Mouse (Mus musculus) midbrain, embryonic 16.5 days (tissue): ENCODE results near the gene Cd300c. TPM values are rescaled to one million over a fixed set of nuclear protein-coding genes. Genes with fewer than 3 reads are reported as not detected.
"Not testable (repeated sequence)": the region's sequence is repeated elsewhere in the genome, so short reads cannot be mapped to it uniquely, and the experiment has no call there.

Experiments
- ATAC-seq: fragments of 200-750 bp; cut with Nextera tagmentation; 2 replicates; pipeline ENCODE4 v1.8.0; 2017; ENCODE audit warnings: moderate TSS enrichment
- H3K27ac ChIP-seq: fragments of 300-500 bp; sonication (generic); 2 replicates; pipeline ENCODE4 v1.5.1; 2014; ENCODE audit warnings: mild to moderate bottlenecking, low read length, mixed read lengths
- H3K27me3 ChIP-seq: fragments of 300-500 bp; sonication (generic); 2 replicates; pipeline ENCODE4 v1.6.1; 2014; ENCODE audit warnings: low read depth, low read length, mixed read lengths; ENCODE audit not compliant: control insufficient read depth, insufficient read depth
- H3K36me3 ChIP-seq: fragments of 300-500 bp; sonication (generic); 2 replicates; pipeline ENCODE4 v1.6.1; 2014; ENCODE audit warnings: mild to moderate bottlenecking, low read length, moderate library complexity, mixed read lengths; ENCODE audit not compliant: control insufficient read depth, insufficient read depth
- H3K4me1 ChIP-seq: fragments of 300-500 bp; sonication (generic); 2 replicates; pipeline ENCODE4 v1.6.1; 2014; ENCODE audit warnings: mild to moderate bottlenecking, low read length, mixed read lengths; ENCODE audit not compliant: control insufficient read depth, insufficient read depth
- H3K4me2 ChIP-seq: fragments of 300-500 bp; sonication (generic); 2 replicates; pipeline ENCODE4 v1.6.1; 2014; ENCODE audit warnings: mild to moderate bottlenecking, low read length, mixed read lengths
- H3K4me3 ChIP-seq: fragments of 300-500 bp; sonication (generic); 2 replicates; pipeline ENCODE4 v1.5.1; 2014; ENCODE audit warnings: low read depth, mild to moderate bottlenecking, low read length, moderate library complexity, mixed read lengths
- H3K9ac ChIP-seq: fragments of 300-500 bp; sonication (generic); 2 replicates; pipeline ENCODE4 v1.6.1; 2014; ENCODE audit warnings: low read depth, low read length, mixed read lengths
- H3K9me3 ChIP-seq: fragments of 300-500 bp; sonication (generic); replicated peaks from 2 replicates; pipeline ENCODE4 v1.6.1; 2014; ENCODE audit warnings: mild to moderate bottlenecking, low read length, mixed read lengths; ENCODE audit not compliant: control insufficient read depth, poor library complexity, severe bottlenecking
- WGBS: fragments of 180-500 bp; shearing (Covaris S2); extraction: QIAGEN DNeasy Blood & Tissue Kit; methylation state at CpG from one replicate; pipeline ENCODE4 v1.1.7; 2014; 5-methylcytosine and 5-hydroxymethylcytosine counted together
- polyA plus RNA-seq: library from polyadenylated mRNA; unstranded; fragments of >200 nt; fragmentation: Nextera tagmentation; extraction: Ambion mirVana; gene quantifications from 2 replicates; pipeline ENCODE4 v1.2.1, GENCODE M21; 2015

Gene Cd300c
- not detected in 2 replicates for polyA plus RNA-seq

DNA sequence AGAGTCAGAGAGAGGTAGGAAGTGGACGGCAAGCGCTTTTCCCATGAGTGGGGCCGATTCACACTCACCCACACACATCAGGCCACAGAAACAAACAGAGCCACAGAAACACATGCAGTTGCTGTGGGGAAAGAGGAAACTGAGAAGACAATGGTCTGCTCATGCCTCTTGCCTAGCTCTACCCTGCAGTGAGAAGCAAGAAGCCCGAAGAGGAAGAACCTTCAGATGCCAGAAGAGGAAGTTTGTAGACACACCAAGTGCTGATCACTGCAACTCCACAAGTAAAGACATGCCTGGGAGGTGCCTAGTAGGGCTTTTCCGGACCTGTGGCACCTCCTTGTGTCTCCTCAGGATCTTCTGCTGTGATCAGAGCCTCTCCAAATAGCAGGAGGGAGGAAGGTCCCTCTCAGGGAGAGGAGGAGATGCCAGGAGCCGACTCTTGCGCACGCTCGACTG is at the start of gene Cd300c:
TSS of gene Cd300c (minus strand) at position 406 of the 456 bp plus-strand sequence.
- Histone ChIP-seq H3K4me3 (no peak within 1 kb of the TSS), H3K9ac (no peak within 1 kb of the TSS), H3K4me2 (no peak within 1 kb of the TSS), H3K27me3 (no peaks in the 10 kb centered on the region), H3K9me3 (no peaks in the 10 kb centered on the region), H3K36me3 (no peaks in the 10 kb centered on the region), H3K4me1 (no peaks in the 10 kb centered on the region), H3K27ac (no peak within 1 kb of the TSS)
- 82% methylated on average over 9 of the region's 9 CpGs for WGBS
- ATAC-seq = no peak

DNA sequence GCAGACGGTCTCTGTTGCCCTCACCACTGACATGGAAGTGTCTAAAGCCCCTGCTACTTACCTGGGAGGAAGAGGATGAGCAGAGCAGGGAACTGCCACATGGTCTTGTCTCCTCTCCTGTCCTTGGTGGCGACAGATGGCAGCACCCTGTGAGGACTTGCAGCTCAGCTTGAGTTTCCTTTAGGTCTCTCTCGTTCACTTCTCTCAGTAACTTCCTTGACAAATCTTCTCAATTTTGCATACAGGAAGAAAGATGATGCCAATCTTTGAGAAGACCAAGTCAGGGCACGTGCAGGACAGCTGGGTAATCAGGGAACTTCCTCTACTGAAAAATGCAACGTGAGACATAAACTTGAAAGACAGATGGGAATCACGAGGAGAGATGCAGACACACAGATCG is 47.1 kb upstream of the Cd300c start, which contains the start of gene Cd300ld2:
TSS of gene Cd300ld2 (minus strand) at position 101 of the 400 bp plus-strand sequence.
- not testable (repeated sequence) for H3K9me3 ChIP-seq, H3K4me1 ChIP-seq, H3K9ac ChIP-seq, ATAC-seq, H3K4me2 ChIP-seq, H3K4me3 ChIP-seq, H3K27me3 ChIP-seq, H3K36me3 ChIP-seq, H3K27ac ChIP-seq
- no CpG with 5 or more reads among the region's 7 CpGs for WGBS

DNA sequence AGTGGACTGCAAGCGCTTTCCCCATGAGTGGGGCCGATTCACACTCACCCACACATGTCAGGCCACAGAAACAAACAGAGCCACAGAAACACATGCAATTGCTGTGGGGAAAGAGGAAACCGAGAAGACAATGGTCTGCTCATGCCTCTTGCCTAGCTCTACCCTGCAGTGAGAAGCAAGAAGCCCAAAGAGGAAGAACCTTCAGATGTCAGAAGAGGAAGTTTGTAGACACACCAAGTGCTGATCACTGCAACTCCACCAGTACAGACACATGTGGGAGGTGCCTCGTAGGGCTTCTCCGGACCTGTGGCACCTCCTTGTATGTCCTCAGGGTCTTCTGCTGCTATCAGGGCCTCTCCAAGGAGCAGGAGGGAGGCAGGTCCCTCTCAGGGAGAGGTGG is 35.1 kb upstream of the Cd300c start:
- 88% methylated on average over 5 of the region's 5 CpGs for WGBS

DNA sequence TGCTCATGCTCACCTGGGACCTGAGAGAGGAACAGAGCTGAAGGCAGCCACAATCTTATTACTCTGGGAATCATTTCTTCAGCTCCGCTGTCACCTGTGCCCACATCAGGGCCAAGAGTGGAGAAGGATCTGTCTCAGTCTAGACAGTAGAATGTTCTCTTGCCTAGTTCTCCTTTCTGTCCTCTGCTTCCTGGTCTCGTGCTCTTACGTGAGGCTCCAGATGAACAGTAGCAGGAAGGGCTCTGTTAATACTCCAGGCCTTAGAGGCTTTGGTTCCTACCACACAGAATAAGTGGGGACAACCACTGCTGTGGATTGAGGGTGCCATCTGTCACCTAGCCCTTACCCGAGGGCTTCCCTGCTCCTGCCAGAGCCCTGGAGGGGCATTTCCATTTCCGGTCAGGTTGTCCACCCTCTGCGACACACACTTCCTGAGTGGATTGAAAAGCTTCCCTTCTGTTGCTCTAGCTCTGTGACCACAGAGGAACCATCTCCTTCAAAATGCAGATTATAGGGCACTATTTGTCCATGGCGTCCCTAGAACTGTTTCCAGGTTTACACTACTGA is 32.6 kb upstream of the Cd300c start, which contains the start of gene Cd300c2:
TSS of gene Cd300c2 (minus strand) at position 407 of the 567 bp plus-strand sequence.
- 90% methylated on average over 7 of the region's 7 CpGs for WGBS
- no peaks in the 10 kb centered on the region for H3K9me3 ChIP-seq
- no peak within 1 kb of the TSS for H3K9ac ChIP-seq
- H3K27me3 ChIP-seq = no peaks in the 10 kb centered on the region
- no peak within 1 kb of the TSS for H3K4me3 ChIP-seq
- no peak within 1 kb of the TSS for H3K27ac ChIP-seq
- no peaks in the 10 kb centered on the region for H3K36me3 ChIP-seq
- ATAC-seq = no peak
- H3K4me1 ChIP-seq = no peaks in the 10 kb centered on the region
- no peak within 1 kb of the TSS for H3K4me2 ChIP-seq

More for the DNA sequence above, 35.1 kb upstream of the Cd300c start:
- Histone ChIP-seq H3K4me1 (no peaks in the 10 kb centered on the region), H3K27ac (no peak overlapping the region), H3K4me2 (no peak overlapping the region), H3K36me3 (no peaks in the 10 kb centered on the region), H3K9ac (no peak overlapping the region), H3K9me3 (no peaks in the 10 kb centered on the region), H3K27me3 (no peaks in the 10 kb centered on the region), H3K4me3 (no peak overlapping the region)
- ATAC-seq = no peak

DNA sequence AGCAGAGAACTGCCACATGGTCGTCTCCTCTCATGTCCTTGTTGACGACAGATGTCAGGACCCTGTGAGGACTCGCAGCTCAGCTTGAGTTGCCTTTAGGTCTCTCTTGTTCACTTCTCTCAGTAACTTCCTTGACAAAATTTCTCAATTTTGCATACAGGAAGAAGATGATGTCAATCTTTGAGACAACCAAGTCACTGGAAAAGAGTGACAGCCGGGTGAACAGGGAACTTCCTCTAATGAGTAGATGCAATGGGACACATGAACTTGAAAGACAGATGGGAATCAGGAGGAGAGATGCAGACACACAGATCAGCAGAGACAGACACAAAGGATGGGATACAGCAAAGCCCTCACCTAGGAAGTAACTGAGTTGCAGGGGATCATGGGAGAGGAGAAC is 20.8 kb upstream of the Cd300c start, which contains the start of gene Cd300ld:
TSS of gene Cd300ld (minus strand) at position 130 of the 400 bp plus-strand sequence.
- ATAC-seq = no peak

DNA sequence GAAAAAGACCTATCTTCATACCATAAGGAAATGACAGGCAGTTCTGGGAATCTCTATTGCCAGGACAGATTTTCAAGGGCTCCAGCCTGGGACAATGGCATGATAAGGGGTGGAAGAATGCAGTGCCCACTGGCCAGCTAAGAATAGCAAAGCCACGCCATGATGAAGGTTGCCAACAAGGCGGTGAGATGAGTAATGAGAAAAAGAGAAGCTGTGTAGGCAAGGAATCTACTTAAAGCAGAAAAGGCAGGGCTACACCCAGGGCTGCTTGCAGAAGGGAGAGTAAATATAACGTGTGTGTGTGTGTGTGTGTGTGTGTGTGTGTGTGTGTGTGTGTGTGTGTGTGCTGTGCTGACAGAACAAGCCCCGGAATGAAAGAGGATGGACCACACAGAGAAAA is 12.9 kb upstream of the Cd300c start:
- Histone ChIP-seq H3K36me3 (no peaks in the 10 kb centered on the region), H3K4me3 (no peak overlapping the region), H3K9me3 (peaks cover 10% of the 10 kb centered on the region), H3K4me1 (no peaks in the 10 kb centered on the region), H3K9ac (no peak overlapping the region), H3K27me3 (no peaks in the 10 kb centered on the region), H3K27ac (no peak overlapping the region), H3K4me2 (no peak overlapping the region)
- ATAC-seq = no peak
- WGBS = 77% methylated on average over 4 of the region's 4 CpGs

More for the DNA sequence above, 20.8 kb upstream of the Cd300c start, which contains the start of gene Cd300ld:
- Histone ChIP-seq H3K9me3 (no peaks in the 10 kb centered on the region), H3K27me3 (no peaks in the 10 kb centered on the region), H3K4me3 (no peak within 1 kb of the TSS), H3K4me2 (no peak within 1 kb of the TSS), H3K4me1 (no peaks in the 10 kb centered on the region), H3K27ac (no peak within 1 kb of the TSS), H3K36me3 (no peaks in the 10 kb centered on the region), H3K9ac (no peak within 1 kb of the TSS)
- 78% methylated on average over 4 of the region's 4 CpGs for whole genome bisulfite sequencing

DNA sequence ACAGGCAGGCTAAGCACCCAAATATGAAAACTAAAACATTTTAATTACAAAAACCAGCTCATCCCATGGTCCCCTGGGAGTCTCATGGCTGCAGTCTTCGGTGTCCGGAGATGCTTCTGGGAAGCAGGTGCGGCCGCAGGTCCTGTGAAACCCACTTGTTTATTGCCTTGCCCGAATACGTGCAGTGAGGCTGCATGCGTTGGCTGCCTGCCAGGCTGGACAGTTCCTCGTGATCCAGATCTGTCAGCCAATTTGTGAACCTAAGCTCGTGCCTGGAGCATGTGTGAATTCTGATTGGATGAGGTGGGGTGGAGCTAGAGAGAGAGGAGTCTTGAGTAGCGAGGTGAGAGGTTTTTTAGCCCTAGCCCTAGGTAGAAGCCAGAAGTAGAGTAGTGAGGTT is 3.8 kb upstream of the Cd300c start:
- no peak overlapping the region for H3K4me3 ChIP-seq
- ATAC-seq = no peak
- H3K4me1 ChIP-seq = no peaks in the 10 kb centered on the region
- WGBS = 75% methylated on average over 10 of the region's 10 CpGs
- no peaks in the 10 kb centered on the region for H3K27me3 ChIP-seq
- H3K36me3 ChIP-seq = no peaks in the 10 kb centered on the region
- no peaks in the 10 kb centered on the region for H3K9me3 ChIP-seq
- no peak overlapping the region for H3K27ac ChIP-seq
- H3K4me2 ChIP-seq = no peak overlapping the region
- H3K9ac ChIP-seq = no peak overlapping the region

DNA sequence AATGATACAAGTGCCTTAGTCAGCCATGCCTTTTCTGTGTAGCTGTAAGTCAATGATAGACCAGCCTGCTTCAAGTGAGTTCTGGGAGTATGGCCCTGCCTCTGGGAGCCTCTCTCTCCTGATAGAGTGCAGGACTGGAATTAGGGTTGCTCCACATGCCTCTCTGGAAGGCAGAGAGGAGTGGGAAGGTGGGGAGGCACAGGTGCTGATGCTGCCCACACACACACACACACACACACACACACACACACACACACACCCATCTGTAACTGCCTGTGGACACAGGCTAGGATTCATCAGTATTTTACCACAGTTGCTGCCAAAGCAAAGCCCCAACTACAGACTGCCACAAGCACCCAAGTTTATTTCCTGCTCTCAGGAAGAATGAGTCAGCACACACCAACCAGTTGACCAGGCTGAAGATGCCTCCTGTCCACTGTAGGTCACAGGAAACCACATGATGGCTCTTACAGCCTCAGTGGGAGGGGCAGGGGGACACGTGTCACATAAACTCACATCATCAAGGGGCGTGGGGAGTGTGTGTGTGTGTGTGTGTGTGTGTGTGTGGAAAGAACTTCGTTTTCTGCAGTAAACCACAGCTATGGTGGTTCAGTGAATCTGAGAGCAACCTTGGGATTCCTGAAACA is 3.7 kb downstream of the Cd300c start:
- H3K9me3 ChIP-seq = no peaks in the 10 kb centered on the region
- no peaks in the 10 kb centered on the region for H3K27me3 ChIP-seq
- 71% methylated on average over 3 of the region's 3 CpGs for WGBS
- no peak overlapping the region for H3K4me3 ChIP-seq
- ATAC-seq = no peak
- no peak overlapping the region for H3K9ac ChIP-seq
- H3K4me1 ChIP-seq = no peaks in the 10 kb centered on the region
- H3K4me2 ChIP-seq = no peak overlapping the region
- H3K27ac ChIP-seq = no peak overlapping the region
- no peaks in the 10 kb centered on the region for H3K36me3 ChIP-seq

DNA sequence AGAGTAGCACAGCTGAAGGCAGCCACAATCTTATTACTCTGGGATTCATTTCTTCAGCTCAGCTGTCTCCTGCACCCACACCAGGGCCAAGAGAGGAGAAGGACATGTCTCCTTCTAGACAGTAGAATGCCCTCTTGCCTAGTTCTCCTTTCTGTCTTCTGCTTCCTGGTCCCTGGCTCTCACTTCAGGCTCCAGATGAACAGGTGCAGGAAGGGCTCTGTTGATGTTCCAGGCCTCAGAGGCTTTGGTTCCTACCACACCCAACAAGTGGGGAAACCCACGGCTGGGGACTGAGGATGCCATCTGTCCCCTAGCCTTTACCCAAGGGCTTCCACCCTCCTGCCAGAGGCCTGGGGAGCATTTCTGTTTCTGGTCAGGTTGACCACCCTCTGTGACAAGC is 8.6 kb downstream of the Cd300c start:
- Histone ChIP-seq H3K4me1 (no peaks in the 10 kb centered on the region), H3K4me3 (no peak overlapping the region), H3K4me2 (no peak overlapping the region), H3K9me3 (no peaks in the 10 kb centered on the region), H3K9ac (no peak overlapping the region), H3K27me3 (no peaks in the 10 kb centered on the region), H3K36me3 (no peaks in the 10 kb centered on the region), H3K27ac (no peak overlapping the region)
- no peak for ATAC-seq
- 82% methylated on average over 1 of the region's 1 CpGs for WGBS
